Mouse (Mus musculus): ENCODE data around the gene Gm21970.
A peak's percentile ranks its signal among the peaks of the same experiment; 100 is the strongest.

Gm21970 gene

GRCm38 (mm10) chr16:91373473-91374252 is 17.9 kb upstream of the Gm21970 start:
- DNase-seq = no peak

GRCm38 (mm10) chr16:91374253-91374634 is 17.3 kb upstream of the Gm21970 start:
- no peak for DNase-seq

GRCm38 (mm10) chr16:91376701-91377100 is 14.8 kb upstream of the Gm21970 start:
- no peak for DNase-seq

- DNase-seq = peak; percentile 47 to 52
Observed at GRCm38 (mm10) chr16:91378431-91378986, 13.0 kb upstream of the Gm21970 start.

GRCm38 (mm10) chr16:91378991-91379390 is 12.5 kb upstream of the Gm21970 start:
- no peak for DNase-seq

- DNase-seq = no peak
Observed at GRCm38 (mm10) chr16:91379412-91379811, 12.1 kb upstream of the Gm21970 start.

GRCm38 (mm10) chr16:91380151-91380550 is 11.4 kb upstream of the Gm21970 start:
- no peak for DNase-seq

- DNase-seq = peak in 1 of 2 experiments; percentile 40
Observed at GRCm38 (mm10) chr16:91381606-91382005, 9.9 kb upstream of the Gm21970 start.

GRCm38 (mm10) chr16:91382261-91382790 is 9.2 kb upstream of the Gm21970 start:
- DNase-seq = no peak

- no peak for DNase-seq
Observed at GRCm38 (mm10) chr16:91384221-91384620, 7.3 kb upstream of the Gm21970 start.

GRCm38 (mm10) chr16:91385621-91386020 is 5.9 kb upstream of the Gm21970 start:
- DNase-seq = peak; percentile 67 to 85

- no peak for DNase-seq
Observed at GRCm38 (mm10) chr16:91386419-91387120, 5.0 kb upstream of the Gm21970 start.

GRCm38 (mm10) chr16:91387121-91387486 is 4.4 kb upstream of the Gm21970 start:
- no peak for DNase-seq

- no peak for DNase-seq
Observed at GRCm38 (mm10) chr16:91390100-91390499, 1.4 kb upstream of the Gm21970 start.

- DNase-seq = no peak
Observed at GRCm38 (mm10) chr16:91394826-91395410, 3.4 kb downstream of the Gm21970 start.

GRCm38 (mm10) chr16:91395633-91396392 is 4.3 kb downstream of the Gm21970 start:
- DNase-seq = no peak

- no peak for DNase-seq
Observed at GRCm38 (mm10) chr16:91396844-91397537, 5.5 kb downstream of the Gm21970 start.

GRCm38 (mm10) chr16:91398030-91398429 is 6.5 kb downstream of the Gm21970 start:
- no peak for DNase-seq

- DNase-seq = no peak
Observed at GRCm38 (mm10) chr16:91398944-91399343, 7.4 kb downstream of the Gm21970 start.

GRCm38 (mm10) chr16:91401569-91402165 is 10.1 kb downstream of the Gm21970 start:
- peak in 1 of 2 experiments; percentile 39 for DNase-seq

- DNase-seq = no peak
Observed at GRCm38 (mm10) chr16:91403784-91404183, 12.3 kb downstream of the Gm21970 start.

Measured in kidney, postnatal 36 days (tissue).